Mouse (Mus musculus) stomach, postnatal 0 days (tissue): ENCODE data around the gene Ank2.

Source experiments
- CTCF ChIP-seq: IDR thresholded peaks from 2 replicates; pipeline ENCODE4 v1.5.1; 2016; ENCODE audit warnings: antibody characterized with exemption, low read depth, mild to moderate bottlenecking, moderate library complexity
- EP300 ChIP-seq: optimal IDR thresholded peaks from 2 replicates; pipeline ENCODE3; 2016; ENCODE audit warnings: antibody characterized with exemption

DNA sequence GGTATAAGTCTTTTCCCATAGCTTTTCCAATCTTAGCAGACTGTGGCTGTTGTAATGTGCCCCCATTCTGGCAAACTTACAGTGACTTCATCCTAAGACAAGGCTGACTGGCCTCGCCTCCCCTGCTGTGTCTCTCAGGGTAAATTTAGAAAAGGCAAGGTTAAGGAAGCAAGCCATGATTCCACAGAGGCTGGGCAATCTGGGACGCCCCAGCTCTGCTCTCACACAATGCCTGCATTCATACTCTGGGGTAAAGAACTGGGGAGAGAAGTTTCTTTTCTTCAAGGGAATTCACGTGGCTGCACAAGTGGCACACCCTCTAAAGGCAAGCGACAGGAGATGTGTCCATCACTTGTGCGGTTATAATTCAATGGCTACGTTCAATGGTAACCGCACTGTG lies 505.0 kb downstream of the Ank2 start:
- no peak for TF ChIP-seq CTCF
- no peak for TF ChIP-seq EP300
